Mouse (Mus musculus) forebrain, postnatal 0 days (tissue): ENCODE data around the gene Exoc8. TPM values are rescaled to one million over a fixed set of nuclear protein-coding genes. Genes with fewer than 3 reads are reported as not detected.

ENCODE experiments used
- ATAC-seq: fragments of 200-750 bp; cut with Nextera tagmentation; 2 replicates; pipeline ENCODE4 v1.8.0; 2017; ENCODE audit warnings: mild to moderate bottlenecking, moderate library complexity
- DNase-seq: peaks from one replicate; pipeline ENCODE4 v3.0.0-alpha.2; 2015
- H3K27ac ChIP-seq: fragments of 300-500 bp; sonication (generic); 2 replicates; pipeline ENCODE4 v1.5.1; 2014; ENCODE audit warnings: low read depth, mild to moderate bottlenecking, antibody characterized with exemption, low read length, moderate library complexity, mixed read lengths
- H3K27me3 ChIP-seq: fragments of 300-500 bp; sonication (generic); 2 replicates; pipeline ENCODE4 v1.6.1; 2014; ENCODE audit warnings: mild to moderate bottlenecking, low read length, mixed read lengths; ENCODE audit not compliant: insufficient read depth
- H3K36me3 ChIP-seq: fragments of 300-500 bp; sonication (generic); 2 replicates; pipeline ENCODE4 v1.6.1; 2014; ENCODE audit warnings: mild to moderate bottlenecking, moderate library complexity; ENCODE audit not compliant: insufficient read depth
- H3K4me1 ChIP-seq: fragments of 300-500 bp; sonication (generic); 2 replicates; pipeline ENCODE4 v1.6.1; 2014; ENCODE audit warnings: antibody characterized with exemption; ENCODE audit not compliant: insufficient read depth
- H3K4me2 ChIP-seq: fragments of 300-500 bp; sonication (generic); 2 replicates; pipeline ENCODE4 v1.6.1; 2014; ENCODE audit warnings: low read depth, mild to moderate bottlenecking, moderate library complexity
- H3K4me3 ChIP-seq: fragments of 300-500 bp; sonication (generic); 2 replicates; pipeline ENCODE4 v1.5.1; 2014; ENCODE audit warnings: low read depth, low read length, mixed read lengths
- H3K9ac ChIP-seq: fragments of 300-500 bp; sonication (generic); 2 replicates; pipeline ENCODE4 v1.6.1; 2014; ENCODE audit warnings: mild to moderate bottlenecking
- H3K9me3 ChIP-seq: fragments of 300-500 bp; sonication (generic); 2 replicates; pipeline ENCODE4 v1.6.1; 2016; ENCODE audit warnings: low read length
- CTCF ChIP-seq: sonication (generic); IDR thresholded peaks from 2 replicates; pipeline ENCODE4 v1.5.1; 2016; ENCODE audit warnings: antibody characterized with exemption, control low read depth, low read depth
- WGBS: fragments of 180-500 bp; shearing (Covaris S2); extraction: QIAGEN DNeasy Blood & Tissue Kit; methylation state at CpG from one replicate; pipeline ENCODE4 v1.1.7; 2014; 5-methylcytosine and 5-hydroxymethylcytosine counted together
- polyA plus RNA-seq: library from polyadenylated mRNA; unstranded; fragments of >200 nt; fragmentation: Nextera tagmentation; extraction: Ambion mirVana; gene quantifications from 2 replicates; pipeline ENCODE4 v1.2.1, GENCODE M21; 2015
- total RNA-seq: library from RNA; depleted of rRNA; stranded (reverse); fragments of >200 nt; gene quantifications from 2 replicates; pipeline ENCODE4 v1.2.3, GENCODE M21; 2014

The Exoc8 gene
- total and polyA plus RNA-seq, 2 experiments from 2014 or later = 9.9 to 33.9 TPM

GRCm38 (mm10) chr8:124878946-124879526, 18.5 kb downstream of the Exoc8 start:
- TF ChIP-seq CTCF = no peak
- ATAC-seq = no peak
- 83% methylated on average over 10 of the region's 10 CpGs for WGBS

GRCm38 (mm10) chr8:124878141-124878540, 19.4 kb downstream of the Exoc8 start:
- no peaks in the 10 kb centered on the region for H3K27me3 ChIP-seq
- no peak for DNase-seq
- TF ChIP-seq CTCF = no peak
- H3K36me3 ChIP-seq = peaks cover 91% of the 10 kb centered on the region
- ATAC-seq = no peak
- no peak overlapping the region for H3K9ac ChIP-seq
- H3K4me3 ChIP-seq = no peak overlapping the region
- H3K4me2 ChIP-seq = no peak overlapping the region
- no peaks in the 10 kb centered on the region for H3K9me3 ChIP-seq
- 89% methylated on average over 5 of the region's 5 CpGs for WGBS
- no peaks in the 10 kb centered on the region for H3K4me1 ChIP-seq
- no peak overlapping the region for H3K27ac ChIP-seq

More at GRCm38 (mm10) chr8:124878946-124879526, 18.5 kb downstream of the Exoc8 start:
- H3K36me3 ChIP-seq = peaks cover 92% of the 10 kb centered on the region
- H3K9me3 ChIP-seq = no peaks in the 10 kb centered on the region
- no peak overlapping the region for H3K4me2 ChIP-seq
- H3K27ac ChIP-seq = no peak overlapping the region
- no peaks in the 10 kb centered on the region for H3K27me3 ChIP-seq
- no peak for DNase-seq
- no peak overlapping the region for H3K4me3 ChIP-seq
- H3K4me1 ChIP-seq = no peaks in the 10 kb centered on the region
- H3K9ac ChIP-seq = no peak overlapping the region

DNA sequence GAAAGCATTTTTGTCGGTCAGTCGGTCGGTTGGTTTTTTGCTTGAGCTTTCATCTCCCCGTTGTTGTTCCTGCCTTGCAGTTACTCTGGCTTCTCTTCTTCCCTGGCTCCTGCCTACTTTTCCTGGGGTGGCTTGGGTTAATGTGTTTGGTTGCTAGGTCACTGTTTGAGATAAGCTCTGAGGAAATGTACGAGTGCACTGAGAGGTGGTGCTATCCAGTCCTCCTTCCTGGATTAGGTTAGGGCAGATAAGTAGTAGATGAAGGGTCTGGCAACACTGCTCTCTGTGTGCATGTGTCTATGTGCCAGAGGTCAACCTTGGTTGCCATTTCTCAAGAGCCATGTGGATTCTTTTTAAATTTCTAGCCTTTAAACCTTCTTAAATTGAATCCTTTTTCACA, 24.8 kb downstream of the Exoc8 start:
- Histone ChIP-seq H3K4me1 (no peaks in the 10 kb centered on the region), H3K9me3 (no peaks in the 10 kb centered on the region), H3K4me2 (no peak overlapping the region), H3K9ac (no peak overlapping the region), H3K4me3 (no peak overlapping the region), H3K36me3 (peaks cover 67% of the 10 kb centered on the region), H3K27ac (no peak overlapping the region), H3K27me3 (no peaks in the 10 kb centered on the region)
- 93% methylated on average over 5 of the region's 5 CpGs for WGBS
- no peak for TF ChIP-seq CTCF
- DNase-seq (no peak), ATAC-seq (no peak)

DNA sequence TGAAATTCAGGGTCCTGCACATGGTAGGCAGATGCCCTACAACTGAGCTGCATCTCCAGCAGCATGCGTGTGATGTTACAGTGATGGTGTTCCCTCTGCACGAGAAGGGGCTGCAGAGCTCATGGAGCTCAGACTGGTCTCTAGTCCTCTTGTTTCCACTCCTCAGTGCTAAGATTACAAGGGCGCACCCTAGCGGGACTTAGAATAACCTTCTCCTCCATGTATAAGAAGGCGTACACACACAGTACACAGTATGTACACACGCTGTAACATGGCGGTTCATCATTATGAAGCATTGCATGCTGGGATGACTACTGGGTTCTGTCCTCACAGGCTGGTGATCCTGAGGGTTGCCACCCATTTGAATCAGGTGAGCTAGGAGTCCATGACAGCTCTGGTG, 25.4 kb downstream of the Exoc8 start:
- H3K4me1 ChIP-seq = no peaks in the 10 kb centered on the region
- no peak overlapping the region for H3K27ac ChIP-seq
- no peaks in the 10 kb centered on the region for H3K9me3 ChIP-seq
- DNase-seq (no peak), ATAC-seq (no peak)
- no peaks in the 10 kb centered on the region for H3K27me3 ChIP-seq
- WGBS = 92% methylated on average over 7 of the region's 7 CpGs
- no peak overlapping the region for H3K4me2 ChIP-seq
- no peak overlapping the region for H3K4me3 ChIP-seq
- no peak overlapping the region for H3K9ac ChIP-seq
- TF ChIP-seq CTCF = no peak
- peaks cover 61% of the 10 kb centered on the region for H3K36me3 ChIP-seq

GRCm38 (mm10) chr8:124871474-124871873, 26.0 kb downstream of the Exoc8 start:
- Histone ChIP-seq H3K4me2 (no peak overlapping the region), H3K4me1 (no peaks in the 10 kb centered on the region), H3K9ac (no peak overlapping the region), H3K4me3 (no peak overlapping the region), H3K36me3 (peaks cover 55% of the 10 kb centered on the region), H3K9me3 (no peaks in the 10 kb centered on the region), H3K27ac (no peak overlapping the region), H3K27me3 (no peaks in the 10 kb centered on the region)
- no peak for ATAC-seq
- DNase-seq = no peak
- TF ChIP-seq CTCF = no peak
- 90% methylated on average over 7 of the region's 7 CpGs for WGBS

DNA sequence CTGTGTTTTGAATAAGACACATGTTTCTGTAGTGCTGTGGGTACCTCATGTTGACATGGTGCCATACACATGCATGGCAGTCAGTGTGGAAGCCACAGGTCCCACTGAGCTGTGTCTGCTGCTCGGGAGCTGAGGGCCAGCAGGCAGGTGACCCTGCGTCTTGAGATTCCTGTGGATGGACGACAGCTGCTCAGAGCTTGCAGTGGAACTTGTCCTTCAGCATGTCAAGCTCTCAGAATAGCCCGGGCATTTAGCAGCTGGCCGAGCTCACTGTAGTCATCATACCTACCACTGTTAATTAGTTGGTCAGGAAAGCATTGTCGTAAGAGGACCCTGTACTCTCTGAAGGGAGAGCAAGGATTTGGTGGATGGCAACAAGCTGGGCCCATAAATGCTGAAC, 27.8 kb downstream of the Exoc8 start:
- H3K4me3 ChIP-seq = no peak overlapping the region
- H3K9me3 ChIP-seq = no peaks in the 10 kb centered on the region
- no peak overlapping the region for H3K4me2 ChIP-seq
- no peaks in the 10 kb centered on the region for H3K4me1 ChIP-seq
- peaks cover 38% of the 10 kb centered on the region for H3K36me3 ChIP-seq
- ATAC-seq = no peak
- 91% methylated on average over 6 of the region's 6 CpGs for WGBS
- no peaks in the 10 kb centered on the region for H3K27me3 ChIP-seq
- H3K27ac ChIP-seq = no peak overlapping the region
- TF ChIP-seq CTCF = no peak
- no peak for DNase-seq
- H3K9ac ChIP-seq = no peak overlapping the region

DNA sequence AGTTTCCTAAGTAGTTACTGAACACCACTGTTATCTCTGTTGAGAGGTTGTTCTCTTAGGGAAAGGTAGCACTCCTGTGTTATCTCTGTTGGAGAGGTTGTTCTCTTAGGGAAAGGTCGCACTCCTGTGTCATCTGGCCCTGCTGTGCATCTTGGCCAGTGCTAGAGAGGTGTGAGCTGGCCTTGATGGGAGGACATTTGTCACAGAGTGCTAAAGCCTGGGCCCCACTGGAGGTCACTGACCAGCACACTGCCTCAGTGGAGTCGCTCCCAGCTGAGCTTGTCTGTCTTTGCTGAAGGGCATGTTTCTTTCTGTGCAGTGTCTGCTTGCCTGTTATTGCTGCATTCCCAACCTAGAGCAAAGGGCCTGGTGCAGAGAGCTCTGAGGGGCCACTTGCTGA, 30.4 kb downstream of the Exoc8 start:
- Histone ChIP-seq H3K9ac (no peak overlapping the region), H3K27ac (no peak overlapping the region), H3K4me3 (no peak overlapping the region), H3K27me3 (no peaks in the 10 kb centered on the region), H3K4me1 (peaks cover 6% of the 10 kb centered on the region; the same call in 1 of the 2 replicates), H3K4me2 (no peak overlapping the region), H3K36me3 (peaks cover 14% of the 10 kb centered on the region), H3K9me3 (no peaks in the 10 kb centered on the region)
- ATAC-seq (no peak), DNase-seq (no peak)
- 96% methylated on average over 2 of the region's 2 CpGs for WGBS
- TF ChIP-seq CTCF = no peak
